Mouse (Mus musculus): ENCODE results near the gene Chit1. TPM values are rescaled to one million over a fixed set of nuclear protein-coding genes. Genes with fewer than 3 reads are reported as not detected.

Gene Chit1
- polyA plus RNA-seq, 1 experiment from 2014 or later, result 0.46 TPM

DNA sequence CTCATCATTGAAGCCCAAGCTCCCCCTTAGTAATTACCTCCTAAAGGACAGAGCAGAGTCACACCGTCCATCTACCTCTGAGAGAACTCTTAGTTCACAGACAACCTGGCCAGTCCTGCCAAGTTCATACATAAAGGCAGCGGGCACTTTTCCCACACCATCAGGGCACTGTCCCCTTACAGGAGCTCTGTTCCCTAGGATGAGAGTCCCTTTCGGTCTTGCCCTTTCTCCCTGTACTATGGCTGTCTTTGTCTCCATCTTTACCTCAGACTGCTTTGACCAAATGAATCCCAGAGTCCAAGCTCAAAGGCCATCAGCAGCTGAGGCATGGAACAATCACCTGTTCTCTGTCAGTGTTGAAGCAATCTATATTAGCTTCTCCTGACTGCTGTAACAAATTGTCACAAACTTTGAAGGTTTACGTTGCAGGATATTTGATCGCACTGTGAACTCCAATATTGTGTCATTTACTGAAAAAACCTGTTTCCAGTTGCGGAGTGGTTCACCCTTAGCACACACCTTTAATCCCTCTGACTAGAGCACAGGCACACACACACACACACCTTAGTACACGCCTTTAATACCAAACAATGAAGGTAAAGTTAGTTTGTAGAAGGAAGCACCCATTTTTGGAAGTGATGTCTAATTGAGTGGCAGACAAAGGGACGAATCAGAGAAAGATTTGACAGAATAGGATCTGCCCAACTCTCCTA lies 58.1 kb downstream of the Chit1 start:
- Histone ChIP-seq H3K4me2 (ENCODE audit: low read depth, low read length) (no peak overlapping the region), H3K4me1 (ENCODE audit: control insufficient read depth, insufficient read depth, low read length) (peaks cover 7% of the 10 kb centered on the region; the same call in 1 of the 2 replicates), H3K36me3 (ENCODE audit: control insufficient read depth, insufficient read depth) (no peaks in the 10 kb centered on the region), H3K27me3 (ENCODE audit: control insufficient read depth, insufficient read depth, low read length) (no peaks in the 10 kb centered on the region), H3K9me3 (replicated peaks; ENCODE audit: control insufficient read depth, low read length) (no peaks in the 10 kb centered on the region), H3K9ac (ENCODE audit: low read length) (no peak overlapping the region), H3K27ac (ENCODE audit: low read length) (no peak overlapping the region), H3K4me3 (ENCODE audit: low read length) (no peak overlapping the region)
- 88% methylated on average over 8 of the region's 8 CpGs for WGBS
- ATAC-seq (replicated peaks; ENCODE audit: extremely low read depth, insufficient read depth, low FRiP score), result no peak

DNA sequence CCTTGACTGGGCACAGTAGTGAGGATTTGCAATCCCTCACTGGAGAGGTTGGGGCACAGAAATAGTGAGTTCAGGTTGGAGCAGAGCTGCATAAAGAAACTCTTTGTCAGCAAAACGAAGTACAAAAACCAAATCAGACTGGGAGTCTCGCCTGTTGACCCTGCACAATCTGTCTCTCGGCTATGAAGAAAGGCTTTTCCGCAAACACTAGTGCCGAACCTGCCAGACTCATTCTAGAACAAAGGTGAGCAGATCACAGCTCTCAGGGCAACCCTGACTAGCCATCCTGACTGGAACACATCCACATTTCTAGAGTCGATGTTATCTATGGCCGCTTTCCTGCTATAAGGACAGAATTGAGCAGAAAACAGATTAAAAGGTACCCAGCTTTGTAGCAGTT lies 62.0 kb downstream of the Chit1 start:
- Histone ChIP-seq H3K9ac (ENCODE audit: low read length) (no peak overlapping the region), H3K9me3 (replicated peaks; ENCODE audit: control insufficient read depth, low read length) (no peaks in the 10 kb centered on the region), H3K4me1 (ENCODE audit: control insufficient read depth, insufficient read depth, low read length) (peaks cover 2% of the 10 kb centered on the region; the same call in 1 of the 2 replicates), H3K4me2 (ENCODE audit: low read depth, low read length) (no peak overlapping the region), H3K36me3 (ENCODE audit: control insufficient read depth, insufficient read depth) (no peaks in the 10 kb centered on the region), H3K27ac (ENCODE audit: low read length) (no peak overlapping the region), H3K27me3 (ENCODE audit: control insufficient read depth, insufficient read depth, low read length) (no peaks in the 10 kb centered on the region), H3K4me3 (ENCODE audit: low read length) (no peak overlapping the region)
- WGBS, result 64% methylated on average over 7 of the region's 7 CpGs
- no peak for ATAC-seq (replicated peaks; ENCODE audit: extremely low read depth, insufficient read depth, low FRiP score)

GRCm38 (mm10) chr1:134177976-134178375 lies 66.9 kb downstream of the Chit1 start:
- Histone ChIP-seq H3K36me3 (ENCODE audit: control insufficient read depth, insufficient read depth) (no peaks in the 10 kb centered on the region), H3K9me3 (replicated peaks; ENCODE audit: control insufficient read depth, low read length) (no peaks in the 10 kb centered on the region), H3K4me1 (ENCODE audit: control insufficient read depth, insufficient read depth, low read length) (no peaks in the 10 kb centered on the region), H3K4me3 (ENCODE audit: low read length) (no peak overlapping the region), H3K27ac (ENCODE audit: low read length) (no peak overlapping the region), H3K9ac (ENCODE audit: low read length) (no peak overlapping the region), H3K27me3 (ENCODE audit: control insufficient read depth, insufficient read depth, low read length) (no peaks in the 10 kb centered on the region), H3K4me2 (ENCODE audit: low read depth, low read length) (no peak overlapping the region)
- ATAC-seq (replicated peaks; ENCODE audit: extremely low read depth, insufficient read depth, low FRiP score), result no peak
- 88% methylated on average over 5 of the region's 5 CpGs for WGBS

DNA sequence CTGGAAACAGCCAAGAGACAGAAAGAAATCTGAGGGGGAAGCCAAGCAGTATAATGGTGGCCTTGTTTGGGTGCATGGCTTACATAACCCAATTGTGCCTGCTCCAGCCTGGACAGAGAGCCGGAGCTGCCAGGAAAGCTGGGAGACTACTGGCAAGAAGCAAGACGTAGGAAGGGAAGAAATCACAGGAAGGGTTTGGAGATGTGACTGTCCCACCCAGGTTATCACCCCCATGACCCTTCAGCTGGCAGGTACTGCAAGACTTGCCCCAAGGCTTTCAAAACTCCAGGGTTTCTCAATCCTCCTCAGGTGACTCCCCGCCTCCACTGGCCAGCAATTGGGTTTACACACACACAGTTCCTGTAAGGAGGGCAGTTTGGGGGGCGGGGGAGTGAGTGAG lies 71.0 kb downstream of the Chit1 start, which contains the start of gene Chil1:
TSS of gene Chil1 (plus strand) at position 152 of the 400 bp plus-strand sequence.
- no peak for ATAC-seq (replicated peaks; ENCODE audit: extremely low read depth, insufficient read depth, low FRiP score)
- 60% methylated on average over 4 of the region's 4 CpGs for WGBS

DNA sequence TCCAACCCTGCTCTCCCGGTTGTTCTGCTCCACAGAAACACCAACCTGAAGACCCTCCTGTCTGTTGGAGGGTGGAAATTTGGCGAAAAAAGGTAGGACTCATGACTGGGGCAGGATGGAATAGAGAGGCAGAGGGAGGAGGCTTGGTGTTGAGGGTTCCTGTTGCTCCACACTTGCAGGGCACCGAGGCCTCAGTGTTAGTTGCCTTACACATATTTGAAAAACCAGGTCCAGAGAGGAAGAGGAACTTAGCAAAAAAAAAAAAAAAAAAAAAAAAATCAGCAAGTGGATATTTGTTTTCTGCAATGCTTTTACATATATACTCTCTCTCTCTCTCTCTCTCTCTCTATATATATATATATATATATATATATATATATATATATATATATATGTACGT lies 73.0 kb downstream of the Chit1 start:
- no peak for ATAC-seq (replicated peaks; ENCODE audit: extremely low read depth, insufficient read depth, low FRiP score)
- H3K36me3 ChIP-seq (ENCODE audit: control insufficient read depth, insufficient read depth), result no peaks in the 10 kb centered on the region

More for the DNA sequence above, 71.0 kb downstream of the Chit1 start, which contains the start of gene Chil1:
- no peaks in the 10 kb centered on the region for H3K36me3 ChIP-seq (ENCODE audit: control insufficient read depth, insufficient read depth)
- H3K9me3 ChIP-seq (replicated peaks; ENCODE audit: control insufficient read depth, low read length), result no peaks in the 10 kb centered on the region
- no peaks in the 10 kb centered on the region for H3K4me1 ChIP-seq (ENCODE audit: control insufficient read depth, insufficient read depth, low read length)
- H3K27me3 ChIP-seq (ENCODE audit: control insufficient read depth, insufficient read depth, low read length), result no peaks in the 10 kb centered on the region
- no peak within 1 kb of the TSS for H3K27ac ChIP-seq (ENCODE audit: low read length)
- H3K9ac ChIP-seq (ENCODE audit: low read length), result no peak within 1 kb of the TSS
- no peak within 1 kb of the TSS for H3K4me2 ChIP-seq (ENCODE audit: low read depth, low read length)
- no peak within 1 kb of the TSS for H3K4me3 ChIP-seq (ENCODE audit: low read length)

GRCm38 (mm10) chr1:134188217-134188616 lies 77.2 kb downstream of the Chit1 start:
- Histone ChIP-seq H3K36me3 (ENCODE audit: control insufficient read depth, insufficient read depth) (no peaks in the 10 kb centered on the region), H3K27me3 (ENCODE audit: control insufficient read depth, insufficient read depth, low read length) (no peaks in the 10 kb centered on the region), H3K9ac (ENCODE audit: low read length) (no peak overlapping the region), H3K4me1 (ENCODE audit: control insufficient read depth, insufficient read depth, low read length) (0 out of 2 replicates have a peak, but pooled peaks cover 3% of the 10 kb centered on the region), H3K4me3 (ENCODE audit: low read length) (no peak overlapping the region), H3K27ac (ENCODE audit: low read length) (no peak overlapping the region), H3K9me3 (replicated peaks; ENCODE audit: control insufficient read depth, low read length) (no peaks in the 10 kb centered on the region), H3K4me2 (ENCODE audit: low read depth, low read length) (no peak overlapping the region)
- ATAC-seq (replicated peaks; ENCODE audit: extremely low read depth, insufficient read depth, low FRiP score), result no peak
- WGBS, result 78% methylated on average over 5 of the region's 5 CpGs

More for the DNA sequence above, 73.0 kb downstream of the Chit1 start:
- Histone ChIP-seq H3K4me2 (ENCODE audit: low read depth, low read length) (no peak overlapping the region), H3K4me1 (ENCODE audit: control insufficient read depth, insufficient read depth, low read length) (no peaks in the 10 kb centered on the region), H3K4me3 (ENCODE audit: low read length) (no peak overlapping the region), H3K27me3 (ENCODE audit: control insufficient read depth, insufficient read depth, low read length) (no peaks in the 10 kb centered on the region), H3K27ac (ENCODE audit: low read length) (no peak overlapping the region), H3K9me3 (replicated peaks; ENCODE audit: control insufficient read depth, low read length) (no peaks in the 10 kb centered on the region), H3K9ac (ENCODE audit: low read length) (no peak overlapping the region)
- 76% methylated on average over 4 of the region's 4 CpGs for WGBS

GRCm38 (mm10) chr1:134188989-134189729 lies 78.1 kb downstream of the Chit1 start:
- H3K9me3 ChIP-seq (replicated peaks; ENCODE audit: control insufficient read depth, low read length), result no peaks in the 10 kb centered on the region
- H3K27ac ChIP-seq (ENCODE audit: low read length), result no peak overlapping the region
- no peak overlapping the region for H3K4me3 ChIP-seq (ENCODE audit: low read length)
- WGBS, result 26% methylated on average over 12 of the region's 12 CpGs
- ATAC-seq (replicated peaks; ENCODE audit: extremely low read depth, insufficient read depth, low FRiP score), result no peak
- H3K4me2 ChIP-seq (ENCODE audit: low read depth, low read length), result no peak overlapping the region
- H3K4me1 ChIP-seq (ENCODE audit: control insufficient read depth, insufficient read depth, low read length), result peaks cover 6% of the 10 kb centered on the region; the same call in 1 of the 2 replicates
- H3K36me3 ChIP-seq (ENCODE audit: control insufficient read depth, insufficient read depth), result no peaks in the 10 kb centered on the region
- no peak overlapping the region for H3K9ac ChIP-seq (ENCODE audit: low read length)
- no peaks in the 10 kb centered on the region for H3K27me3 ChIP-seq (ENCODE audit: control insufficient read depth, insufficient read depth, low read length)

GRCm38 (mm10) chr1:134191192-134191591 lies 80.2 kb downstream of the Chit1 start:
- Histone ChIP-seq H3K27ac (ENCODE audit: low read length) (no peak overlapping the region), H3K4me3 (ENCODE audit: low read length) (no peak overlapping the region), H3K27me3 (ENCODE audit: control insufficient read depth, insufficient read depth, low read length) (no peaks in the 10 kb centered on the region), H3K4me1 (ENCODE audit: control insufficient read depth, insufficient read depth, low read length) (peaks cover 26% of the 10 kb centered on the region), H3K9ac (ENCODE audit: low read length) (no peak overlapping the region), H3K36me3 (ENCODE audit: control insufficient read depth, insufficient read depth) (no peaks in the 10 kb centered on the region), H3K9me3 (replicated peaks; ENCODE audit: control insufficient read depth, low read length) (no peaks in the 10 kb centered on the region), H3K4me2 (ENCODE audit: low read depth, low read length) (no peak overlapping the region)
- WGBS, result 79% methylated on average over 5 of the region's 5 CpGs
- ATAC-seq (replicated peaks; ENCODE audit: extremely low read depth, insufficient read depth, low FRiP score), result no peak

DNA sequence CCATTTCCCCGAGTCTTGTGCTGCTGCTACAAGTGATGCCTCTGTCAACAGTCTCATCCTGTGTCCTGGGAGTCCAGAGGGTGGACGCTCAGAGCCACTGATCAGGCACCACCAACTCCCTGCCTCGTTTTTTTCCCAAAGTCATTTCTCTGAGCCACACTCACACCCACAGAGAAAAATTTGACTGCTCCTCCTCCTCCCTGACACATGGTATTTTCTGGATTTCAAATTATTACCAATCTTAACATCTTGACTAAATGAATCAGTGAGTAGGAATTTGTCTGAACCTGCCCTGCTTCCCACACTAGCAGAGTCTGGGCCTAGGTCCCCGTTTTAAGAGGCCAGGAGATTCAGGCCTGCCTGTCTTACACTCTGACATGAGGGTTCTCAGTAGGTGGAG lies 81.0 kb downstream of the Chit1 start:
- Histone ChIP-seq H3K27ac (ENCODE audit: low read length) (no peak overlapping the region), H3K4me3 (ENCODE audit: low read length) (no peak overlapping the region), H3K36me3 (ENCODE audit: control insufficient read depth, insufficient read depth) (no peaks in the 10 kb centered on the region), H3K4me1 (ENCODE audit: control insufficient read depth, insufficient read depth, low read length) (peaks cover 27% of the 10 kb centered on the region), H3K4me2 (ENCODE audit: low read depth, low read length) (no peak overlapping the region), H3K9me3 (replicated peaks; ENCODE audit: control insufficient read depth, low read length) (no peaks in the 10 kb centered on the region), H3K9ac (ENCODE audit: low read length) (no peak overlapping the region), H3K27me3 (ENCODE audit: control insufficient read depth, insufficient read depth, low read length) (no peaks in the 10 kb centered on the region)
- WGBS, result 40% methylated on average over 4 of the region's 4 CpGs
- no peak for ATAC-seq (replicated peaks; ENCODE audit: extremely low read depth, insufficient read depth, low FRiP score)

Measured in heart, embryonic 16.5 days (tissue).